Mouse (Mus musculus) midbrain, embryonic 16.5 days (tissue): ENCODE measurements around the gene Trp53rkb. TPM values are rescaled to one million over a fixed set of nuclear protein-coding genes. Genes with fewer than 3 reads are reported as not detected.
A peak's percentile ranks its signal among the peaks of the same experiment; 100 is the strongest.
"Not testable (repeated sequence)": the region's sequence is repeated elsewhere in the genome, so short reads cannot be mapped to it uniquely, and the experiment has no call there.

Experiments used
- ATAC-seq: fragments of 200-750 bp; cut with Nextera tagmentation; 2 replicates; pipeline ENCODE4 v1.8.0; 2017; ENCODE audit warnings: moderate TSS enrichment
- H3K27ac ChIP-seq: fragments of 300-500 bp; sonication (generic); 2 replicates; pipeline ENCODE4 v1.5.1; 2014; ENCODE audit warnings: mild to moderate bottlenecking, low read length, mixed read lengths
- H3K27me3 ChIP-seq: fragments of 300-500 bp; sonication (generic); 2 replicates; pipeline ENCODE4 v1.6.1; 2014; ENCODE audit warnings: low read depth, low read length, mixed read lengths; ENCODE audit not compliant: control insufficient read depth, insufficient read depth
- H3K36me3 ChIP-seq: fragments of 300-500 bp; sonication (generic); 2 replicates; pipeline ENCODE4 v1.6.1; 2014; ENCODE audit warnings: mild to moderate bottlenecking, low read length, moderate library complexity, mixed read lengths; ENCODE audit not compliant: control insufficient read depth, insufficient read depth
- H3K4me1 ChIP-seq: fragments of 300-500 bp; sonication (generic); 2 replicates; pipeline ENCODE4 v1.6.1; 2014; ENCODE audit warnings: mild to moderate bottlenecking, low read length, mixed read lengths; ENCODE audit not compliant: control insufficient read depth, insufficient read depth
- H3K4me2 ChIP-seq: fragments of 300-500 bp; sonication (generic); 2 replicates; pipeline ENCODE4 v1.6.1; 2014; ENCODE audit warnings: mild to moderate bottlenecking, low read length, mixed read lengths
- H3K4me3 ChIP-seq: fragments of 300-500 bp; sonication (generic); 2 replicates; pipeline ENCODE4 v1.5.1; 2014; ENCODE audit warnings: low read depth, mild to moderate bottlenecking, low read length, moderate library complexity, mixed read lengths
- H3K9ac ChIP-seq: fragments of 300-500 bp; sonication (generic); 2 replicates; pipeline ENCODE4 v1.6.1; 2014; ENCODE audit warnings: low read depth, low read length, mixed read lengths
- H3K9me3 ChIP-seq: fragments of 300-500 bp; sonication (generic); replicated peaks from 2 replicates; pipeline ENCODE4 v1.6.1; 2014; ENCODE audit warnings: mild to moderate bottlenecking, low read length, mixed read lengths; ENCODE audit not compliant: control insufficient read depth, poor library complexity, severe bottlenecking
- WGBS: fragments of 180-500 bp; shearing (Covaris S2); extraction: QIAGEN DNeasy Blood & Tissue Kit; methylation state at CpG from one replicate; pipeline ENCODE4 v1.1.7; 2014; 5-methylcytosine and 5-hydroxymethylcytosine counted together
- polyA plus RNA-seq: library from polyadenylated mRNA; unstranded; fragments of >200 nt; fragmentation: Nextera tagmentation; extraction: Ambion mirVana; gene quantifications from 2 replicates; pipeline ENCODE4 v1.2.1, GENCODE M21; 2015

Trp53rkb gene
- polyA plus RNA-seq, 1 experiment from 2014 or later = 8.8 TPM

DNA sequence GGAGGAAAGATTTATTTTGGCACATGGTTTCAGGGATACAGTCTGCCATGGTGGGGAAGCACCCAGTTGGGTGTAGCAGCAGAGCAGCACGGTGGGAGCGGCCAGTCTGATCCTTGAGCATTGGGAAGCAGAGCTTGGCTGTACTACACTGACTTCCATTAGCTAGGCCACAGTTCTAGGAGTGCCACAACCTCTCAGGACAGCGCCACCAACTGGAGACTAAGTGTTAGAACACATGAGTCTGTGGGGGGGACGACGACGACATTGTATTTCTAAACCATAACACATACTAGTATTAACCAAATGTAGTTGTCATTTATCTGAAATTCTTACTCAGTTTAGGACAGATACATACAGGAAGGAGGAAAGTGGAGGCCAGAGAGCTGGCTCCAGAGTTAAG is 8.0 kb upstream of the Trp53rkb start:
- 86% methylated on average over 6 of the region's 6 CpGs for WGBS
- no peak for ATAC-seq
- H3K4me1 ChIP-seq = peaks cover 17% of the 10 kb centered on the region
- H3K4me3 ChIP-seq = no peak overlapping the region
- no peak overlapping the region for H3K9ac ChIP-seq
- no peak overlapping the region for H3K4me2 ChIP-seq
- no peaks in the 10 kb centered on the region for H3K27me3 ChIP-seq
- no peak overlapping the region for H3K27ac ChIP-seq
- H3K36me3 ChIP-seq = no peaks in the 10 kb centered on the region
- no peaks in the 10 kb centered on the region for H3K9me3 ChIP-seq

DNA sequence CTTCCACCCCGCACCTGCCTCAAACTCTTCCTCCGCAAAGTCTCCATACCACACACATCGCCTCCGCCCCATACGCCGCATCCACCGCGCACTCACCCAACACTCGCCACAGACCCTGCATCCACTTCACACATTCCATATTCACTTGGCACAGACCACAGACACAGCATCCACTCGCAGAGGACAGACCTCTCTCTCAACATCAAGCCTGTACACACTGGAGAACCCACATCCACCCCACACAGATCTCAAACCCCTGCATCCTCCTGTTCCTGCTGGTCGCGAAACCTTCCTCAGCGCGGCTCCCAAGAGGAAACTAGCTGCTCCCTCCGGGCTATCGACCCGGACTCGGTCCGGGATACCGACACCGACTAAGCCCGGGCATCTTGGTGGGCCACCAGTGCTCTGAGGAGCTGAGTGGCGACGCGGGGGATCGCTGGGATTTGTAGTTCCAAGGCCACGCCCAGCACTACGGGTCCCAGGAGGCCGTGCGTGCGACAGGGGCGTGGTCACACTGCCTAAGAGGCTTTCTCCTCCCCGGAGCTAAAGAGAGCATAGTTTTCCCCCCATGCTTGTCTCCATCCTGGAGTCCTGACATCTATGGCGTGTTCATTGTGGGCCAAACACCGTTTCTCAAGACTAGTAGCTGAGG is 5.9 kb upstream of the Trp53rkb start:
- Histone ChIP-seq H3K4me3 (peak overlapping the region; percentile 71), H3K9me3 (no peaks in the 10 kb centered on the region), H3K27me3 (no peaks in the 10 kb centered on the region), H3K36me3 (no peaks in the 10 kb centered on the region), H3K4me2 (peak overlapping the region; percentile 75), H3K9ac (peak overlapping the region; percentile 83), H3K27ac (peak overlapping the region; percentile 45), H3K4me1 (peaks cover 13% of the 10 kb centered on the region)
- under 1% methylated on average over 35 of the region's 35 CpGs for WGBS
- peak; percentile 96 for ATAC-seq

DNA sequence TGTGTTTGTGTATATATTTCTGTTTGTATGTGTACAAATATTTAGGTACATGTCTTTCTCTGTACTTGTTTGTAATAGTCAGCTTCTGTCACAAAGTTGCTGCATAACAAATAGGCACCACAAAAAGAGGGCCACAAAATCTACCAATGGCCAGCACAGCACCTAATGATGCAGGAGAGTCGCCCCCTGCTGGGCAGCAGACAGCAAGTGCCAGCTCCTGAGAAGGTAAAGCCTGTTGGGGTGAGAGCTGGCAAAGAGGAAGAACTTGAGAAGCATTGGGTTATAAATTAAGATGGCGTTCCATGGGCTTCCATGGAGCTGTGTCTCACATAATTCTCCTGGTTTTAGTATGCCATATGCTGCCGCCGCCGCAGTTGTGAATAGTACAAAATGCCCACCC is 593 bp upstream of the Trp53rkb start:
- Histone ChIP-seq H3K9me3 (no peaks in the 10 kb centered on the region), H3K9ac (no peak overlapping the region), H3K4me1 (peaks cover 16% of the 10 kb centered on the region), H3K27me3 (no peaks in the 10 kb centered on the region), H3K27ac (peak overlapping the region; percentile 63; the same call in 1 of the 2 replicates), H3K36me3 (no peaks in the 10 kb centered on the region), H3K4me3 (no peak overlapping the region), H3K4me2 (no peak overlapping the region)
- ATAC-seq = no peak
- 71% methylated on average over 5 of the region's 5 CpGs for whole genome bisulfite sequencing

DNA sequence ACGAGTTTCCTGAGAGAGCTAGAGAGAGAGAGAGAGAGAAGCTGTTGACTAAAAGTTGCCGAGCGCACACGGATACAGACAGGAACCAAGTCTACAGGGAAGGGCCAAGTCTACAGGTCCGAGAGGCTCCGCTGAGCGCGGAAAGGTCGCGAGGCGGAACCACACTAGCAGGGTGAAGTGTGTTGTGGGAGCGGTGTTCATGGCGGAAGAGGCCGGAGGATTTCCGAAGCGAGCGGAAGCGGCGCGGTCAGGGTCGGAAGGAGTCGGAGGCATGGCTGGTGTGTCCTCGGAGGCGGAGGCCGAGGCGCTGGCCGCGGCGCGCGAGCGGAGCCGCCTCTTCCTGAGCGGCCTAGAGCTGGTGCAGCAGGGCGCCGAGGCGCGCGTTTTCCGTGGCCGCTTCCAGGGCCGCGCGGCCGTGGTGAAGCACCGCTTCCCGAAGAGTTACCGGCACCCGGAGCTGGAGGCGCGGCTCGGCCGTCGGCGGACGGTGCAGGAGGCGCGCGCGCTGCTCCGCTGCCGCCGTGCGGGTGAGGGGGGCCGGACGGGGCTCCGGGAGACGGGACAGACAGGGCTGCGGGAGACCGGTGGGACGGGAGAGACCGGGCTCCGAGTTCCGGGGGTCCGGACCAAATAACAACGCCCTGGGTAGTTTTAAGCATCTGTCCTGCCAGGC is 1.3 kb downstream of the Trp53rkb start:
- peaks cover 14% of the 10 kb centered on the region for H3K4me1 ChIP-seq
- H3K27ac ChIP-seq = peak overlapping the region; percentile 63
- H3K4me3 ChIP-seq = peak overlapping the region; percentile 83
- H3K4me2 ChIP-seq = peak overlapping the region; percentile 78
- peaks cover 13% of the 10 kb centered on the region for H3K36me3 ChIP-seq
- ATAC-seq = peak; percentile 90
- H3K9ac ChIP-seq = peak overlapping the region; percentile 82
- WGBS = under 1% methylated on average over 76 of the region's 76 CpGs
- H3K9me3 ChIP-seq, H3K27me3 ChIP-seq: not testable (repeated sequence)

DNA sequence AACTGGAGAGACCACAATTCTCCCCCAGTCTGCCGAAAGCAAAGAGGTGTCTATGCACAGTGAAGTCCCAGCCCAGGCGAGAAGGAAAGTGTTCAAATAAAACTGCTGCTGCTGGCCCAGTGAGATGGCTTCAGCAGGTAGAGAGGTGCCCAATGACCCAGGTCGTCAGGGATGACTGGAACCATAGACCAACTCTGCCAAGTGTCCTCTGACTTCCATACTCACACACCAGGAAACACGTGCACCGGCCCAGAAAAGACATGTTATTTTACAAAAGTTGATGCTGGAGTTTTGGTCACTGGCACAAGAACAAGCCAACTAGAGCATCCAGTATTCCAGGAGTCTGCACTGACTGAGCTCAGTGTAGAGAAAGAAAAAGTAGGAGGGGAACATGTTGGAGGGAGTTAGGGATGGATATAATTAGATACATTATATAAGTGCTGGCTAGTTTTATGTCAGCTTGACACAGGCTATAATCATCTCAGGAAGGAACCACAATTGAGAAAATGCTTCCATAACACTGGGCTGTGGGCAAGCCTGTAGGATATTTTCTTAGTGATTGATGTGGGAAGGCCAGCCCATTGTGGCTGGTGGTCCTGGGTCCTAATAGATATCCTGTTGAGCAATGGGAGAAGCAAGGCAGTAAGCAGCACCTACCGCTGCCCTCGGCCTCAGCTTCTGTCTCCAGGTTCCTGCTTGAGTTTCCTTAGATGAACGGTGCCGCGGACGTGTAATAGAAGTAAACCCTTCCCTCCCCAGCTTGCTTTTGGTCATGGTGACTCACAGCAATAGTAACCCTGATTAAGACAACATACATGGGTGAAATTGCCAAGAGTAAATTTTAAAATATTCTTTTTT is 7.5 kb downstream of the Trp53rkb start:
- no peak overlapping the region for H3K4me2 ChIP-seq
- WGBS = 86% methylated on average over 11 of the region's 11 CpGs
- no peak overlapping the region for H3K27ac ChIP-seq
- H3K9me3 ChIP-seq = no peaks in the 10 kb centered on the region
- peaks cover 13% of the 10 kb centered on the region for H3K36me3 ChIP-seq
- peaks cover under 1% of the 10 kb centered on the region; the same call in 1 of the 2 replicates for H3K4me1 ChIP-seq
- ATAC-seq = no peak
- H3K4me3 ChIP-seq = no peak overlapping the region
- H3K27me3 ChIP-seq = no peaks in the 10 kb centered on the region
- H3K9ac ChIP-seq = no peak overlapping the region

DNA sequence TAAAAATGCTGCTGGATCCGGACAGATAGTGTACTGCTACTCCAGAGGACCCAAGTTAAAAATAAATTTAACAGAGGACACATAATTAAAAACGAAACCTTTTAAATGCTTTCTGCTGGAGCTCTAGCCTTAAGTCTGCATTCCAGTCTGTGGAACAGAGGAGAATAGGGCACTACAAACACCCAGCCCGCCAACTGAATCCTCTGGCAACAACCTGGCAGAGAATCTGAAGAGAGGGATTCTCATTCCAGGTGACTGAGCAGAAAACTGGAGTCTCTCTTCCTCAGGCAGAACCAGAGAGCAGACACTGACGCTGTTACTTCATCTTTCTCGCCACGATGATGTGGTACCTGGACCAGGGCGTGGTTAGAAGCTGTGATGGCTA is 8.1 kb downstream of the Trp53rkb start:
- Histone ChIP-seq H3K4me1 (no peaks in the 10 kb centered on the region), H3K9ac (no peak overlapping the region), H3K27me3 (no peaks in the 10 kb centered on the region), H3K9me3 (no peaks in the 10 kb centered on the region), H3K27ac (no peak overlapping the region), H3K4me3 (no peak overlapping the region), H3K4me2 (no peak overlapping the region), H3K36me3 (peaks cover 13% of the 10 kb centered on the region)
- WGBS = 82% methylated on average over 7 of the region's 7 CpGs
- ATAC-seq = no peak

DNA sequence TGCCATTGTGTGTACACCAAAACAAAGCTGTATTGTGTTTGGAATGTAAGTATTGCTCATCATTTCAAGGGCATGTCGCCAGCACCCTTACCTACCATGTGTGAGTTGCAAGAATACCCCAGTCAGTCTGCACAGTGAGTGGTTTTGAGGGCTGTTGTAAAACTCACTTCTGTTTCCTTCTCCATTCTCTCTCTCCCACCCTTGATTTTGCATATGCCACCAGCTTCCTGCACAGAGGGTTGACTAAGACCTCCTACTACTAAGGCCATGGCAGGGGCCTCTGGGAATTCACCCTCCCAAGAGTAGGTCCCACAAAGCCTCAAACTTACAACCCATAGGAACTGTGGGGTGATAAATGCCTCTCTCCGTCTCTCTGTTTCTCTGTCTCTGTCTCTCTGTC is 9.1 kb downstream of the Trp53rkb start:
- Histone ChIP-seq H3K36me3 (peaks cover 13% of the 10 kb centered on the region), H3K4me3 (no peak overlapping the region), H3K9ac (no peak overlapping the region), H3K27ac (no peak overlapping the region), H3K27me3 (no peaks in the 10 kb centered on the region), H3K4me1 (peaks cover 6% of the 10 kb centered on the region; the same call in 1 of the 2 replicates), H3K9me3 (no peaks in the 10 kb centered on the region), H3K4me2 (no peak overlapping the region)
- 82% methylated on average over 2 of the region's 2 CpGs for WGBS
- no peak for ATAC-seq

DNA sequence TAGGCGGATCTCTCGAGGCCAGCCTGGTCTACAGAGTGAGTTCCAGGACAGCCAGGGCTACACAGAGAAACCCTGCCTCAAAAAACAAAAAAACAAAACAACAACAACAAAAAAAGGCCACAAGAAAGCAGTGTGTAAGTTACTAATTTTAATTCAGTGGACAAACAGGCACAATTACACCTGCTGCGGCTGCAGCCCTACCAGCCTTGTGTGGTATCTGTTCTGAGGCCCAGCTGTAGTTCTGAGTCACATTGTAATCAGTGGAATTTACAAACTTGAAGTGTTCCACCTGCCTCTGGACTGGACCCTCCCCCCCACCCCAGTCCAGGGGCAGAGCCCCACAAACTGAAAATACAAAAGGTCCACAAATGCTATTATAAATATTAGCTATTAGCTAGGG is 11.0 kb downstream of the Trp53rkb start:
- Histone ChIP-seq H3K9me3 (no peaks in the 10 kb centered on the region), H3K4me2 (no peak overlapping the region), H3K27ac (no peak overlapping the region), H3K36me3 (0 out of 2 replicates have a peak, but pooled peaks cover 4% of the 10 kb centered on the region), H3K4me3 (no peak overlapping the region), H3K9ac (no peak overlapping the region), H3K4me1 (peaks cover 8% of the 10 kb centered on the region; the same call in 1 of the 2 replicates), H3K27me3 (no peaks in the 10 kb centered on the region)
- no peak for ATAC-seq
- 92% methylated on average over 3 of the region's 3 CpGs for WGBS
